Mouse (Mus musculus) mouse embryonic stem cell (cell line): ENCODE data around the gene Vmn2r121.

ENCODE experiments used
- in situ Hi-C, 2 experiments: fragments of 300-500 bp; cut with MboI; formaldehyde crosslinking; loops; 1 replicate in 1 of 2; 3 replicates in 1 of 2; pipeline ENCODE4 v1.14.3; 2019 to 2020; ENCODE audit warnings: low sequenced_read_pairs in 2 of 2, low pct_unique_long_range_greater_than_20kb in 1 of 2, mixed read lengths in 1 of 2; ENCODE audit not compliant: unreplicated experiment in 1 of 2

Vmn2r121 gene

GRCm38 (mm10) chrX:124135852-124136251 lies at the start of gene Vmn2r121:
Vmn2r121 (minus strand) TSS chrX:124135952.
- in situ Hi-C loops = no loop called here
